Mouse (Mus musculus) mesoderm, embryonic 11.5 days (tissue): Measurements from ENCODE around the gene Timmdc1.
"Not testable (repeated sequence)": the region's sequence is repeated elsewhere in the genome, so short reads cannot be mapped to it uniquely, and the experiment has no call there.

Experiments used
- DNase-seq: peaks from one replicate; pipeline ENCODE4 v3.0.0-alpha.2; 2012; ENCODE audit warnings: low read depth, low spot score

The Timmdc1 gene

DNA sequence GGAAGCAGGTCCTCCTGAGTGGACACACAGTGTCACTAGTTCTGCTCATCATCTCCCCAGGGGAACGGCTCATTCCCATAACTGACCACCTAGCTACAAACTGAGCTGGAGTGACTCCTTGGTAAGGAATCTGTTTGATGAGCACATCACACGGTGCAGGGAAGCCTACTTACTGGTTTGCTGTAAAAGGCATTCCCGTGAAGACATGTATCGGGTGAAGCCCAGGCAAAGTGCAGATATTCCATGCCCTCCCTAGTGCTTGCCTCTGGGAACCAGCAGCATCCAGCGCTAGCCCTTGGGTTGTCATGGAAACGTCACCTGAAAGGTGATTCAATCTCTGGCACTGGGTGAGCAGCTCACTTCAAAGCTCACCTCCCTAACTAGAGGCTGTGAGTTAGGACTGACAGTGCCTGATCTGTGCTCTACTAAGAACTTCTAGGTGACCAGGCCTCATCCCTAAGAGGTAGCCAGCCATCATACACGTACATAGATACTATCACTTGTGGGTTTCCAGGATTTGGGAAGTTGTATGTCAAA lies 25.8 kb downstream of the Timmdc1 start:
- no peak for DNase-seq

DNA sequence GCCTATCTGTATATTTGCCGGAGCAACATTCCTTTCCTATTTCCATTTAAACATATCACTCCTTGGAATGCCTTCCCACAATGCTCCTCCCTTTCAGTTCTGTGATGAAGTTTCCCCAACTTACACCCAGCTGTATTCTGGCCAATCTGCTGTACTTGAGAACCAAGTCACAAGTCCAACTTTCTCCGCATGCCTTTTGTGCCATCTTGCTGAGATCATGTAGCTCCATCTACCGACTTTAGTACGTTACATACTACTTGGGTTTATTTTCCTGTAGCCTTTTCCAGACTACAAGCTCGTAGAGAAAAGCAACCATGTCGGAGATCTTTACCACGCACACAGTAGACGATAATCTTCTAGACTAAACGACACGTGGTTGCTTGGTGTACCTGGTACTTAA lies 28.6 kb downstream of the Timmdc1 start:
- no peak for DNase-seq

DNA sequence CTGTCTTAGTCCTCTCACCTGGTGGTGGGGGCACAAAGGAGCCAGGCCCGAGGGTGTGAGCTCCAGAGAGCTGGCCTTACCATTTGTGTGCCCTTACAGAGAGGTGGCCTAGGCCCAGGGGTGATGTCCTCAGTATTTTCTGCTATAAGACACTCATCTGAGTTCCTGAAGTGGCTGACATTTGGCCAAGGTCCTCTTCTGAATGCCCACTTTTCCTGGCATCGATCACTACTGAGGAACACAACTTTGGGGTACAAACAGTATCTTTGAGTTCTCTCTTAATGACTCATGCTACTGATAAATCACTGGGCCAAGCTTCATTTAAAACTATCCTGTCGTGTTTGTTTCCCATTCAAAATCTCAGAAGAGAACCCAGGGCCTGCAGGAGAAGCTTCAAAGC lies 29.9 kb downstream of the Timmdc1 start:
- DNase-seq: no peak

DNA sequence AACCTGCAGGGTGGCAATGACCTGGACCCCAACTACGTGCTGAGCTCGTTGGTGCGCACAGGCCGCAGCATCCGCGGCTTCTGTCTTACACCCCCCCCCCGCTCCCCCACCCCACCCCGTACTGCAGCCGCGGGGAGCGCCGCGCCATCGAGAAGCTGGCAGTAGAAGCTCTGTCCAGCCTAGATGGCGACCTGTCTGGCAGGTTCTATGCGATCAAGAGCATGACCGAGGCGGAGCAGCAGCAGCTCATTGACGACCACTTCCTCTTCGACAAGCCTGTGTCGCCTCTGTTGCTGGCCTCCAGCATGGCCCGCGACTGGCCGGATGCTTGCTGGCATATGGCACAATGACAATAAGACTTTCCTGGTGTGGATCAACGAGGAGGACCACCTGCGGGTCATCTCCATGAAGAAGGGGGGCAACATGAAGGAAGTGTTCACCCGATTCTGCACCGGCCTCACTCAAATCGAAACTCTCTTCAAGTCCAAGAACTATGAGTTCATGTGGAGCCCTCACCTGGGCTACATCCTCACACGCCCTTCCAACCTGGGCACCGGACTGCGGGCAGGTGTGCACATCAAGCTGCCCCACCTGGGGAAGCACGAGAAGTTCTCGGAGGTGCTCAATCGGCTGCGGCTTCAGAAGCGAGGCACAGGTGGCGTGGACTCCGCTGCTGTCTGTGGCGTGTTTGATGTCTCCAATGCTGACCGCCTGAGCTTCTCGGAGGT lies 38.7 kb downstream of the Timmdc1 start:
- no peak for DNase-seq

DNA sequence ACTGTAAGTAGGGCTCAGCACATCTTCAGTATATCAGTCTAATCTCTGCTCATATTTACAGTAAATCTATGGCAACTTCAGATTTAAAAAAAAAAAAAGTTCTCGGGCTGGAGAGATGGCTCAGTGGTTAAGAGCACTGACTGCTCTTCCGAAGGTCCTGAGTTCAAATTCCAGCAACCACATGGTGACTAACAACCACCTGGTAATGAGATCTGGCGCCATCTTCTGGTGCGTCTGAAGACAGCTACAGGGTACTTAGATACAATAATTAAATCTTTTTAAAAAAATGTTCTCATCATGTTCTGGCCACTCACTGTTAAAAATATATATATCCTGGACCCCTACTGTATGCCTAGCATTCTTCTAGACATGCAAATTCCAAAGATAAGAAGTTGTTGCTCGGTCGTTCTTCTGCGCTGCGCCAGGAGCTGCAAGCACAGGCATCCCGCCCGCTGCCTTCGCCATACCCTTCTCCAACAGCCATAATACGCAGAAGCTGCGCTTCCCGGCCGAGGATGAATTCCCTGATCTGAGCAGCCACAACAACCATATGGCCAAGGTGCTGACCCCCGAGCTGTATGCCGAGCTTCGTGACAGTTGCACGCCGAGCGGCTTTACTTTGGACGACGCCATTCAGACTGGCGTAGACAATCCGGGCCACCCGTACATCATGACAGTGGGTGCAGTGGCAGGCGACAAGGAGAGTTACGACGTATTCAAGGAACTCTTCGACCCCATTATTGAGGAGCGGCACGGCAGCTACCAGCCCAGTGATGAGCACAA lies 39.5 kb downstream of the Timmdc1 start:
- DNase-seq: peak; percentile 38

DNA sequence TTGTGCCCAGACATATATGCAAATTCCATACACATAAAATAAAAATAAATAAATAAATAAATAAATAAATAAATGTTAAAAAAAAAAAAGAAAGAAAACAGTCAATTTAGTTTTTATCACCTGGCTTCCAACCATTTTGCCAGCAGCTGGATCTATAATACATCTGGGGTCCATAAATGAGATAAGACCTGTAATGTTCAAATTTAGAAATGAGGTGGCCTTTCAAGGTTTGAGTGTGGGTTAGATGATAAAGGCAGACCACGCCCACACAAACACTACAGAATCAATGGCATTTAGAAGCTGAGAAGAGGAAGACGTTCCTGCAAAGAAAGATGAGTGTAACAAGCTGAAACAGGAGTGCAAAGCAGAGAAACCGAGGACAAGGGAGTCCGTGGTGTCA lies 41.1 kb downstream of the Timmdc1 start:
- no peak for DNase-seq

DNA sequence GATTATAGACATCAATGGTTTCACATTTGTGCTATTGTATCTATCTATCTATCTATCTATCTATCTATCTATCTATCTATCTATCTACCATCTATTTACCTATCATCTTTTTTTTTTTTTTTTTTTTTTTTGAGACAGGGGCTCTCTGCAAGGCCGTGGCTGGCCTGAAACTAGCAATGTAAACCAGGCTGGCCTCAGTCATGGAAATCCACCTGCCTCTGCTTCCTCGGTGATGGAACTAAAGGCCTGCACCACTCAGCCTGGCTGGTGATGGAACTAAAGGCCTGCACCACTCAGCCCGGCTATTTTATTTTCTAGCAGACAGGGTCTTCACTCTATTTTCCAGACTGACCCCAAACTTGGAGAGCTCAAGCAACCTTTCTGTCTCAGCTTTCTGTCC lies 44.2 kb downstream of the Timmdc1 start:
- DNase-seq: no peak

DNA sequence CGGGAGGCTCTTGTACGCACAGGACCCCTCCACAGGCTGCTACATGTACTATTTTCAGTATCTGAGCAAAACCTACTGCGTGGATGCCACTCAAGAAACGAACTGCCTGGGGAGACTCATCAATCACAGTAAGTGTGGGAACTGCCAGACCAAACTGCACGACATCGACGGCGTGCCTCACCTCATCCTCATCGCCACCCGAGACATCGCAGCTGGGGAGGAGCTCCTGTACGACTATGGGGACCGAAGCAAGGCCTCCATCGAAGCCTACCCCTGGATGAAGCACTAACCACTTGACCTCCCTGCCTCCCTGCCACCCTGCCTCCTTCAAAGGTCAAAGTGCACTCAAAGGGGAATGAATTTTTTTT lies 45.2 kb downstream of the Timmdc1 start:
- not testable (repeated sequence) for DNase-seq

DNA sequence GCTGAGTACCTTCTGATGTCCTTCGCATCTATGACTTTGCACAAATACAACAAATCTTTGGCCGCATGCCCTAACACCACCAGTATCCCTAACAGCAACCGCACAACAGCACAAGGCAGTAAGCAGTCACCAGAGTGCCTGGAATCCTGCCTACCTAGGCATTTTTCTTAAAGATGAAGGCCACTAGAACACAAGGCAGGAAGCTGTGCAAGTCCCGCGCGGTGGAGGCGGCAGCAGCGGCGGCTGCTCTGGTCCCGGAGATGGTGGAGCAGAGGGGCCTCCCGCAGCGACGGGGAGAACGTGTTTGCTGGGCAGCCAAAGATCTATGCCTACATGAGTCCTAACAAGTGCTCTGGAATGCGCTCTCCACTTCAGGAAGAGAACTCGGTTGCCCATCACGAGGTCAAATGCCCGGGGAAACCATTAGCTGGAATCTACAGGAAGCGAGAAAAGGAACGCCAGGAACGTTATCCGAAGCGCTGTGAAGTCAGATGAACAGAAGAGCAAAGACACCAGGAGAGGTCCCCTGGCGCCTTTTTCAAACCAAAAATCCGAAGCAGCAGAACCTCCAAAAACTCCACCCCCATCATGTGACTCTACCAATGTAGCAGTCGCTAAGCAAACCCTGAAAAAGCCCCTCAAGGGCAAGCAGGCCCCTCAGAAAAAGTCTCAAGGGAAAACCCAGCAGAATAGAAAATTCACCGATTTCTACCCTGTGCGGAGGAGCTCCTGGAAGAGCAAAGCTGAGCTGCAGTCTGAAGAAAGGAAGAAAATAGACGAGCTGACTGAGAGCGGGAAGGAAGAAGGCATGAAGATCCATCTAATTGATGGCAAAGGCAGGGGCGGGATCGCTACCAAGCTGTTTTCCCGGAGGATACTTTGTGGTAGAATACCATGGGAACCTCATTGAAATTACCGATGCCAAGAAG lies 45.9 kb downstream of the Timmdc1 start:
- DNase-seq: peak; percentile 28

DNA sequence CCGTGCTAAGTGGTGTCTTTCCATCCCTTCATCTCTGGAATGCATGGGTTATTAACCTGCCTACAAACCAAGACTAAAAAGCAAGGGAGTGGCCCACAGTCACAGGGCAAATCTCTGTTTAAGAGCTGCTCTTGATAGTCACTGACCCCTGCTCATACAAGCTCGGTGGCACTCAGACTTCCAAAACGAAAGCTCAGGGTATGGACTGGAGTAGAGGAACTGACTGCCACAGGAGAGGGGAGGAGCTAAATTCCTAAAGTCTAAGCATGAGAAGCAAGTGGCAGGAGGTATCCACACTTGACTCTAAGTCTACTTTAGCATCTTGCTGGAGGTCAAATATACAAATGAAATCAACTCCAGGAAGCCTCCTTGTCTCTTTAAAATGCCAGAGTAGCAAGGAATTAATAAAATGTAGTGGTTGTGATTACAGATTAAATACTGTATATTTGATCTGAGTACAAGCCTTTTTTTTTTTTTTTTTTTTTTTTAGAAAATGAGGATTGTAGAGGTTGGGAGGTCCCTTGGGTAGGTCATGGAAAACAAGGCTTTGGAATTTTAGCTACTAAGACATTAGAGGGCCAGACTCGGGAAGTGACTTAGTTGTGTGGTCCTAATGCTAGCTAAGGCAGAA lies 46.7 kb downstream of the Timmdc1 start:
- no peak for DNase-seq

DNA sequence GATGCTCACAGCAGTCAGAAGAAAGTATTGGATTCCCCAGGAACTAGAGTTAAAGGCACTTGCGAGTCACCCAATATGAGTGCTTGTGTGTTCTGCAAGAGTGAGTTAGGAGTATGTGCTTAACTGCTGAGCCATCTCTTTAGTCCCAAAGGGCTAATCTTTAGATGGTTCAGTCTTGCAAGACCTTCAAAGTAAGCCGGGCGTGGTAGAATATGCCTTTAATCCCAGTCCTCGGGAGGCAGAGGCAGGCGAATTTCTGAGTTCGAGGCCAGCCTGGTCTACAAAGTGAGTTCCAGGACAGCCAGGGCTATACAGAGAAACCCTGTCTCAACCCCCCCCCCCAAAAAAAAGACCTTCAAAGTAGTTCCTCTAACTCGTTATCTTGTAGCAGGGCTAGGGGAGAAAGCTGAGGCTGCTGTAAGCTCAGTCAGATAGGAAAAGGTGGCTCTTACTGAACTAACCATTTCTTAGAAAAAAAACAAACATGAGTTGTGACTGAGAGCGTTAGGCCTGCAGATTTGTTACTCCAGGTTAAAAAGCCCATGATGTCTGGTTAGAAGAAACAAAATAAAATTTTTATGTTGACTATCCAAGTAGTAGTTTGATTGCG lies 47.7 kb downstream of the Timmdc1 start:
- DNase-seq: no peak

DNA sequence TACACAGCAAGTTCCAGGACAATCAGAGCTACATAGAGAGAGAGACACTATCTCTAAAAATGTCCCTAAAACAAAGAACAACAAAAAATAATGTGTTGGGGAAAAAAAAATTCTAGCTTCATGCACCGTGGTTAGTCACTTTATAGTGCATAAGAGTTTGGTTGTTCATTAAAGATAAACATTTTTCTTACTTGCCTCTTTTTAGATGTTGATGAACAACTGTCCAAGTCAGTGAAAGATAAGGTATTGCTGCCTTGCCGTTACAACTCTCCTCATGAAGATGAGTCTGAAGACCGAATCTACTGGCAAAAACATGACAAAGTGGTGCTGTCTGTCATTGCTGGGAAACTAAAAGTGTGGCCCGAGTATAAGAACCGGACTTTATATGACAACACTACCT lies 48.8 kb downstream of the Timmdc1 start:
- DNase-seq: no peak

DNA sequence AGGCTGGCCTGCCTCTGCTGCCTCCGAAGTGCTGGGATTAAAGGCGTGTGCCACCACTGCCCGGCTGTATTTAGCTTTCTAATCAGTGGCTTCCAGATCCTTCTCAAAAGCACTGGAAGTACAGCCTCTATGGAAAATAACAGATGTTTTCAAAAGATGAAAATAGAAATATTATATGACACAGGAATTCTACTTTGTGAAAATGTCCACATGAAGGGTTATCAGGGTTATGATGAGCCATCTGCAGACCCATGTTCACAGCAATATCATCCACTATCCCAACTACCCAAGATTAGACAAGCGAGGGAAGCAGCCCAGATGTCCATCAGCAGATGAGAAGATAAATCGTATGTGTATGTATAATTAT lies 50.0 kb downstream of the Timmdc1 start:
- no peak for DNase-seq

DNA sequence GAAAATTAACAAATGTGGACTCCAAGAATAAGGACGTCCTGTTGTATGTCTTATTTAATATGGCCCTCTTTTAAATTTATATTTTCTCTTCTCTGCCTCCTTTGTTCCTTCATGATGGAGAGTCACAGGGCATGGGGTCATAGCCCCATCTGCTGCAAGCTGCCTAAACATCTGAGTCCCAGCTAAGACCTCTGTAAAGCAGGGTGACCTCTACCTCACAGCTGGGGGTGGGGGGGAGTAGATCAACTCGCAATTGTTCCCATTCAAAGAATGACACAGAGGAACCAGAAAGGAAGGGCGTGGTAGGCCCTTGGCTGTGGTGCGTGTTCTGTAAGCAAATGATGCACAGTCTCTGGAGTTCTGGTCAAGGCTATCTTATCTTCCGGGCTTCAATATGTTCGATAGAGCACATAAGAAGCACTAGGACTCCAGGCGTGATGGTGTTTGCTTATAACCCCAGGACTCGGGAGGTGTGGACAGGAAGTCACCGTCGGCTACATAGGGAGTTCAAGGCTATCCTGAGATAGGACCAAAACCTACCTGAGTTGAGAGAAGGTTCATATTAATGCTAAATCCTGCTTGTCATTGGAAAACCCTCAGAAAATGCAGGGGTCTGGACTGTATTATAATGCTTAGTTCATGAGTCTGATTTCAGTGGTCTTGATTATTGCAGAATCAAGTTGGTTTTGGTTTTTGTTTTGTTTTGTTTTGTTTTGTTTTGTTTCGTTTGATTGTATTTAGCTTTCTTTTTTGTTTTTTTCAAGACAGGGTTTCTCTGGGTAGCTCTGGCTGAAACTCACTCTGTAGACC lies 50.6 kb downstream of the Timmdc1 start:
- DNase-seq: no peak

DNA sequence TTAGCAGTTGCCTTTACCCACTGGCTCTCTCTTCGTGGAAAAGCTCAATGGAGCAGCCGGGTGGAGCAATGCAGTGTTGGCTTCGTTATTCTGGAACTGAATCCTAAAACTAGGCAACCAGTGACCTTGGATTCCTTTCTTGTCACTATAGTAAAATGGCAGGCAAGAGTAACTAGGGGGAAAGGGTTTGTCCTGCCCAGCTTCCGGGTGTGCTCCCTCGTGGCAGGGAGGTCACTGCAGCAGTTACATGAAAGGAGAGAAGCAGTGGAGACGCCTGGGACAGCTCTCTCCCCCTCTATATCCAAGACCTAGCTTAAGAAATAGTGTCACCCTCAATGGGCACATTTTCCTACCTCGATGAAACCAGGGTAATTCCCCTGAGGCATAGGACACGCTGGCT lies 53.0 kb downstream of the Timmdc1 start:
- DNase-seq: no peak

DNA sequence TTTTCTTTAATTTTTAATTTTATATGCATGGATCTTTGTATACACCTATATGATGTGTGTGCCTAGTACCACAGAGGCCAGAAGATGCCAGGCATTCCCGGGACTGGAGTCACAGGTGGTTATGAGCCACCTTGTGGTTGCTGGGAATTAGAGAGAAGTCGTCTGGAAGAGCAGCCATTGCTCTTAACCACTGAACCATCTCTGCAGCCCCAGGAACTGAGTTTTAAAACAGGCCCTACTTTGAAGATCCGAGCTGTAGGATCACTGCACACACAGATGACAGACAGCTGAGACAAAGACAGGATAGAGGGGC lies 53.8 kb downstream of the Timmdc1 start:
- no peak for DNase-seq

DNA sequence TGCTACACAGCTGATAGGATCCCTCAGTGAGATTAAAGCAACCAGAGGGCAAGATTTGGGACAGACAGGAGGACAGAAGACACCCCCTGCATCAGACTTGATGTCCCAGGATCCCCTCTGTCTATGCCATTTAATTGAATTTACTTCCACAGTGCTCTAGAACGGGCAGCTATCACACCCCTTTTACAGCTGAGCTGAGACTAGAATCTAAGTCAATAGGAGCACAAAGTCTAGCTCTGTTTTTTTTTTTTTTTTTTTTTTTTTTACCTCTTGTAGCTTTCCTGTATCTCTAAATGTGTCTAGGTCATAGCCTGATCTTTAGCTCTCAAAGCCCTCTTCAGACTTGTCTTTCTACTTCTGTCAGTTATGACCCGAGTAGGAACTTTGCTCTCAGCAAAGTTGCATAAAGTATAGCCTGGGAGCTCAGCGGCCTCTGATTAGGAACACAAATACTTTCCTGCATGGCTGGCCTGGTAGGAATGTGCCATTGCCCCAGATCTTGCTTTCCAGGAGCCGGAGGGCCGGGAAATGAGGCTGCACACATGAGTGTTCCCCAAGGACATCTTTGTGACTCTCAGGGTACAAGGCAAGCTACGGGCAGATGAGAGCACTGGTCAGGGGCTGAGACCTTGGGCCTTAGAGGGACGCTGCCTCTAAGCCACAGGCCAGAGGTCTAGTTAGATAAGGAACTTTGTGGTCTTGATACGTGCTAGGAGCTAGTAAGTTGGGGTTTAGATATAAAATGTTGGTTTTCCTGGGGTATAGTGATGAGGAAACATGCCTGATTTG lies 54.4 kb downstream of the Timmdc1 start:
- DNase-seq: no peak

DNA sequence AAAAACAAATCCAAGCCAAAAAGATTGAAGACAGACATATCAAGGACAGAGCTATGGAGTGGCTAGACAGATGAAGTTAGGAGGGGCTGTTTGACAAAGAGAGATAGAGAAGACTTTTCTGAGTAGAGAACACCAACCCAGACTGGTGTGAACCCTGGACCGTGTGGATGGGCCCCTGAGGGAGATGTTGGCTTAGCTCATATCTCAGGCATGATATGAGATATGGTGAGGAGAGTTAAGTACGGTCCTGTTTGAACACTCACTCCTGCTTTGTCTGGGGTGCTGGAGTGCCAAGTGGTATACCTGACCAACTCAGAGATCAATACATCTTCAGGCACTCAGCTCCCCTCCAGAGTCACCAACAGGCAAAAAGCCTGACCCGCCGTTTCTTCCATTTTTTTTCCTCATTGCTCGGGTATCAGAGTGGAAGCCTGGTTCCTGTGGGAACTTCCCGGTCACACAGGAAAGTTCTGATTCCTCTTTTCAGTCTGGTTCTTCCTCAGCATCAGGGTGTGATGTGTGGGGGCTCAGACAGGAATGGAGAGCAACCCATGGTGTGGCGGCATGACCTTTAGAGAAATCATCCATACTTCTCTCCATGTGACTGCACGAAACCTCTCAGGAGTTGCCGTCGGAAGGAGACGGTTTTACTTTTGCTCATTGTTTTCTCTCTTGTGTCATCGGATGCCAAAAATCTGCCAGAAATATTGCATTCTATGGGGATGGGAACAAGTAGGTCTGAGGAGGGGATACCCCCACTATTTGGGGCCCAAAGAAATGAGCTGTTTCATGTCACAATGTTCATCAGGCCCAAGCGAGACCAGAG lies 55.2 kb downstream of the Timmdc1 start:
- DNase-seq: no peak

DNA sequence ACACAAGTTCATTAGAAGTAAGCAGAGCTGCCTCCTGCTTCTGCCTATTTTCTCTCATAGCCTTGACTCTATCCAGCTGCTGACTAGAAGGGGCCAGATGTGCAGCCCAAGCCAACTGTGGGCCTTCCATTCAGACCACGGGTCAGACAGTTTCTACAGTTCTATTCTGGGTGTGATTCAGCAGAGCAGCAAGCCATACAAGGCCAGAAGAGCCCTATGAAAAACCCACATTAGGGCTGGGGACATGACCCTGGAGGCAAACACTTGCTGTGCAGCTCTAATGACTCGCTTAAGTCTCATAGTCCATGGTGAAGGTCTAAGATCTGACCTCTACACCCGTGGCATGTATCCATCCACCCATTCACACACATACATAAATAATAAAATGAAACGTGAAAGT lies 56.4 kb downstream of the Timmdc1 start:
- DNase-seq: no peak
